Mouse (Mus musculus): ENCODE measurements around the gene Rgs6. TPM values are rescaled to one million over a fixed set of nuclear protein-coding genes. Genes with fewer than 3 reads are reported as not detected.

Gene Rgs6
- polyA plus RNA-seq, 1 experiment, result 0.58 TPM

DNA sequence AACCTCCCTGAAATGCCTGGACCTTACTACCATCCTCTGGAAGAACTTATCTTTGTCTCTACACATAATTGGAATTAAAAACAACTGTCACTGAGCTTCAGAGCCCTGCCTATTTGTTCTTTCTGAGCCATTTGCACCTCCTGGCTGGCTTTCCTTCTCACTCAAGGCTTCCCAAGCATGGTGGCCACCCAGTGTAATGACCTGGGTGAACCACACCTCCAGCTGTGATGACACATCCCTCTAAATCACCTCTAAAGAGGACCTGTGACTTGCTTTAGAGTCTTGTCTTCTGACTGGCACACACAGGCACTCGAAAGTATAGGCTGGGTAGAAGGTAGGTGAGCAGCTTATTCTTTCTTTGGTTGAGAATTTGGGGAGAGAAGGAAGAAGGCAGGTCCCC is 509.7 kb downstream of the Rgs6 start:
- no peak overlapping the region for H3K9ac ChIP-seq (ENCODE audit: low read depth, poor library complexity, severe bottlenecking)

DNA sequence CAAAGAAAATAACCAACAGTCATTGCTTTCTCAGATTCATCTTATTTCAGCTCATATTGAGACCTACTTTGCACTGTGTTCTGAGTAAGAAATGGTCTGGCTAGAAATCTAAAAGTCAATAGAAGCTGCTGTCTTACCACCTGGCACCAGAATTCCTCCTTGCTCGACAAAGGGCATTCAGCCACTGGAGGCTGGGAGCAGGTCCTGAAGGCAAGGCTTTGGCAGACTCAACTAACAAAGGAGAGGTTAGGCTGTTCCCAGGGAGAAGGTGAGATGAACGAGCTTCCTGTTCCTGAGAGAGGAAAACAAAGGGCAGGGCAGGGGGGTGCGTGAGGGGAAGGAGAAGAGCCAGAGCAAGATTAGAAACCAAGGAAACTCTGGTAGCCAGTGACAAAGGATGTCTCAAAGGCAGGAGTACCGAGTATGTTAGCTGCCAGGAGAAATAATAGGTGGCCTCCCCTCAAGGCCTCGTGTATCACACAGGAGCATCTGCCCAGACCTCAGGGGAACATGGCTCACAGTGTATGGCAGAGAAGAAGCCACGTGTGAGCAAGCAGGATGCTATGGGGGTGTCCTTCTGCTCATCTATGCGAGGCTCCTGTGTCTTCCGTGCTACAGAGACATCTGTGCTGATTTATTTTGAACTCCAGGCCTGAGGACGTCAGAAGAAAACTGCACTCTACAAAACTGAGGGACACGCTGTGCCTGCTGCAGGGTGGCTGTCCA is 510.7 kb downstream of the Rgs6 start:
- Histone ChIP-seq H3K4me1 (ENCODE audit: control insufficient read depth, insufficient read depth, low read length) (no peaks in the 10 kb centered on the region), H3K27me3 (ENCODE audit: control insufficient read depth, insufficient read depth, low read length, poor library complexity, severe bottlenecking) (no peaks in the 10 kb centered on the region), H3K9me3 (replicated peaks; ENCODE audit: control insufficient read depth, insufficient read depth, low read length, poor library complexity, severe bottlenecking) (no peaks in the 10 kb centered on the region), H3K36me3 (ENCODE audit: control insufficient read depth, insufficient read depth, low read length, poor library complexity, severe bottlenecking) (no peaks in the 10 kb centered on the region), H3K4me3 (ENCODE audit: low read depth, low read length) (no peak overlapping the region), H3K9ac (ENCODE audit: low read depth, poor library complexity, severe bottlenecking) (no peak overlapping the region), H3K27ac (ENCODE audit: insufficient read depth, low read length) (no peak overlapping the region)
- no peak for TF ChIP-seq CTCF (IDR thresholded peaks at IDR 0.05; ENCODE audit: low read depth, low read length)
- no peak for TF ChIP-seq POLR2A (IDR thresholded peaks at IDR 0.05; ENCODE audit: insufficient read depth, low read length)
- TF ChIP-seq EP300 (IDR thresholded peaks at IDR 0.05; ENCODE audit: insufficient read depth, low read depth, low read length), result no peak

More for the DNA sequence above, 509.7 kb downstream of the Rgs6 start:
- TF ChIP-seq CTCF (IDR thresholded peaks at IDR 0.05; ENCODE audit: low read depth, low read length) (no peak), EP300 (IDR thresholded peaks at IDR 0.05; ENCODE audit: insufficient read depth, low read depth, low read length) (no peak), POLR2A (IDR thresholded peaks at IDR 0.05; ENCODE audit: insufficient read depth, low read length) (no peak)
- Histone ChIP-seq H3K9me3 (replicated peaks; ENCODE audit: control insufficient read depth, insufficient read depth, low read length, poor library complexity, severe bottlenecking) (no peaks in the 10 kb centered on the region), H3K27ac (ENCODE audit: insufficient read depth, low read length) (no peak overlapping the region), H3K4me3 (ENCODE audit: low read depth, low read length) (no peak overlapping the region), H3K36me3 (ENCODE audit: control insufficient read depth, insufficient read depth, low read length, poor library complexity, severe bottlenecking) (no peaks in the 10 kb centered on the region), H3K27me3 (ENCODE audit: control insufficient read depth, insufficient read depth, low read length, poor library complexity, severe bottlenecking) (no peaks in the 10 kb centered on the region), H3K4me1 (ENCODE audit: control insufficient read depth, insufficient read depth, low read length) (no peaks in the 10 kb centered on the region)

DNA sequence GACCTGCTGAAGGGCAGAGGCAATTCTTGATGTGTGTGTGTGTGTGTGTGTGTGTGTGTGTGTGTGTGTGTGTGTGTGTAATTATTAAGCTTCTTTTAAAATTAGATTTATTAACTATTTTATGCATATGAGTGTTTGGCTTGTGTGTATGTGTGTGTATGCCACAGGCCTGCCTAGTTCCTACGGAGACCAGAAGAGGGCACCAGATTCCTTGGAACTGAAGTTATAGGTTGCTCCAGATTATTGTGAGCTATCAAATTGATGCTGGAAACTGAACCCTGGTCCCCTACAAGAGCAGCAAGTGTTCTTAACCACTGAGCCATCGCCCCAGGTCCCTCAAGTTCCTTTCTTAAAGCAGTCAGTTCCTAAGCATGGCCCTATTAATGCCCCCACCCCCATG is 511.8 kb downstream of the Rgs6 start:
- Histone ChIP-seq H3K4me1 (ENCODE audit: control insufficient read depth, insufficient read depth, low read length) (no peaks in the 10 kb centered on the region), H3K27me3 (ENCODE audit: control insufficient read depth, insufficient read depth, low read length, poor library complexity, severe bottlenecking) (no peaks in the 10 kb centered on the region), H3K9ac (ENCODE audit: low read depth, poor library complexity, severe bottlenecking) (no peak overlapping the region), H3K27ac (ENCODE audit: insufficient read depth, low read length) (no peak overlapping the region), H3K9me3 (replicated peaks; ENCODE audit: control insufficient read depth, insufficient read depth, low read length, poor library complexity, severe bottlenecking) (no peaks in the 10 kb centered on the region), H3K4me3 (ENCODE audit: low read depth, low read length) (no peak overlapping the region), H3K36me3 (ENCODE audit: control insufficient read depth, insufficient read depth, low read length, poor library complexity, severe bottlenecking) (no peaks in the 10 kb centered on the region)
- TF ChIP-seq EP300 (IDR thresholded peaks at IDR 0.05; ENCODE audit: insufficient read depth, low read depth, low read length) (no peak), CTCF (IDR thresholded peaks at IDR 0.05; ENCODE audit: low read depth, low read length) (no peak), POLR2A (IDR thresholded peaks at IDR 0.05; ENCODE audit: insufficient read depth, low read length) (no peak)

GRCm38 (mm10) chr12:83100413-83100812 is 512.3 kb downstream of the Rgs6 start:
- no peaks in the 10 kb centered on the region for H3K4me1 ChIP-seq (ENCODE audit: control insufficient read depth, insufficient read depth, low read length)
- no peaks in the 10 kb centered on the region for H3K36me3 ChIP-seq (ENCODE audit: control insufficient read depth, insufficient read depth, low read length, poor library complexity, severe bottlenecking)
- H3K4me3 ChIP-seq (ENCODE audit: low read depth, low read length), result no peak overlapping the region
- H3K9me3 ChIP-seq (replicated peaks; ENCODE audit: control insufficient read depth, insufficient read depth, low read length, poor library complexity, severe bottlenecking), result no peaks in the 10 kb centered on the region
- H3K27me3 ChIP-seq (ENCODE audit: control insufficient read depth, insufficient read depth, low read length, poor library complexity, severe bottlenecking), result no peaks in the 10 kb centered on the region
- TF ChIP-seq CTCF (IDR thresholded peaks at IDR 0.05; ENCODE audit: low read depth, low read length), result no peak
- no peak for TF ChIP-seq EP300 (IDR thresholded peaks at IDR 0.05; ENCODE audit: insufficient read depth, low read depth, low read length)
- TF ChIP-seq POLR2A (IDR thresholded peaks at IDR 0.05; ENCODE audit: insufficient read depth, low read length), result no peak
- no peak overlapping the region for H3K27ac ChIP-seq (ENCODE audit: insufficient read depth, low read length)
- H3K9ac ChIP-seq (ENCODE audit: low read depth, poor library complexity, severe bottlenecking), result no peak overlapping the region

- TF ChIP-seq POLR2A (IDR thresholded peaks at IDR 0.05; ENCODE audit: insufficient read depth, low read length) (no peak), EP300 (IDR thresholded peaks at IDR 0.05; ENCODE audit: insufficient read depth, low read depth, low read length) (no peak), CTCF (IDR thresholded peaks at IDR 0.05; ENCODE audit: low read depth, low read length) (no peak)
- H3K27me3 ChIP-seq (ENCODE audit: control insufficient read depth, insufficient read depth, low read length, poor library complexity, severe bottlenecking), result no peaks in the 10 kb centered on the region
- no peaks in the 10 kb centered on the region for H3K4me1 ChIP-seq (ENCODE audit: control insufficient read depth, insufficient read depth, low read length)
- H3K9ac ChIP-seq (ENCODE audit: low read depth, poor library complexity, severe bottlenecking), result no peak overlapping the region
- H3K36me3 ChIP-seq (ENCODE audit: control insufficient read depth, insufficient read depth, low read length, poor library complexity, severe bottlenecking), result no peaks in the 10 kb centered on the region
- H3K4me3 ChIP-seq (ENCODE audit: low read depth, low read length), result no peak overlapping the region
- H3K9me3 ChIP-seq (replicated peaks; ENCODE audit: control insufficient read depth, insufficient read depth, low read length, poor library complexity, severe bottlenecking), result no peaks in the 10 kb centered on the region
- no peak overlapping the region for H3K27ac ChIP-seq (ENCODE audit: insufficient read depth, low read length)
Measured at GRCm38 (mm10) chr12:83100848-83101247, 512.8 kb downstream of the Rgs6 start.

DNA sequence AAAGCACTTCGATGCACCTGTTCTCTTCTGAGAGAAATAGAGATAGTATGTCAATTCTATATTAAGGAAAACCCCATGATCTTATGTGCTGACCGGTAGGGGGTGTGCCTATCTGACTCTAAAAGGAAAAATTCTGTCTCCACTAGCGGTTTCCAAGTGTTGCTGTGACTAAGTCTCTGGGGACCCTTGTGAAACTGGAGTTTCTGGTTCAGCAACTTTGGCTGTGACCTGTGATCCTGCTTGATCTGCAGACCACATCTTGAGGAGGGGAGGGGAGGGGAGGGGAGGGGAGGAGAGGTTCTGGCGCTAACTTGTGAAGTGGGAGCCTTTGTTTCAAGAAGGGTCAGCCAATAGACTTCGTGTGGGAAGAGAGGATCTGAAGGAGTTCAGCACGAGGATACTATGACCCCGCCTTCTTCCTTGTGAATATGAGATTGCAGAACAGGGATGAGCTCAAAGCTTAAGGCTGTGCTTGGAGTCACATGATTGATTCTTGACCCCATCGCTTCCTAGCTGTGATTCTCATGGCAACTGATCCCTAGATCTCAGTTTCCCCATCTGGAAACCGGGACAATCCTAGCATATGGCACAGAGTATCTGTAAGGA is 517.5 kb downstream of the Rgs6 start:
- Histone ChIP-seq H3K36me3 (ENCODE audit: control insufficient read depth, insufficient read depth, low read length, poor library complexity, severe bottlenecking) (no peaks in the 10 kb centered on the region), H3K9me3 (replicated peaks; ENCODE audit: control insufficient read depth, insufficient read depth, low read length, poor library complexity, severe bottlenecking) (no peaks in the 10 kb centered on the region), H3K27me3 (ENCODE audit: control insufficient read depth, insufficient read depth, low read length, poor library complexity, severe bottlenecking) (no peaks in the 10 kb centered on the region), H3K27ac (ENCODE audit: insufficient read depth, low read length) (no peak overlapping the region), H3K4me3 (ENCODE audit: low read depth, low read length) (no peak overlapping the region), H3K4me1 (ENCODE audit: control insufficient read depth, insufficient read depth, low read length) (no peaks in the 10 kb centered on the region), H3K9ac (ENCODE audit: low read depth, poor library complexity, severe bottlenecking) (no peak overlapping the region)
- TF ChIP-seq EP300 (IDR thresholded peaks at IDR 0.05; ENCODE audit: insufficient read depth, low read depth, low read length) (no peak), POLR2A (IDR thresholded peaks at IDR 0.05; ENCODE audit: insufficient read depth, low read length) (no peak), CTCF (IDR thresholded peaks at IDR 0.05; ENCODE audit: low read depth, low read length) (no peak)

Data from ES-Bruce4 (cell line).